Mouse (Mus musculus) MEL (cell line): ENCODE data around the gene Nipal4. TPM values are rescaled to one million over a fixed set of nuclear protein-coding genes. Genes with fewer than 3 reads are reported as not detected.

ENCODE experiments used
- DNase-seq: peaks from one replicate; pipeline ENCODE4 v3.0.0; 2011; ENCODE audit warnings: low read depth, low spot score
- H3K27ac ChIP-seq: 2 replicates; pipeline ENCODE4 v1.5.1; 2012; ENCODE audit warnings: low read depth, mild to moderate bottlenecking, control low read depth, low read length, moderate library complexity; ENCODE audit not compliant: control insufficient read depth
- H3K27me3 ChIP-seq, 2 experiments: fragments of 150-350 bp in 1 of 2; sonication (generic) in 1 of 2; 2 replicates each; pipeline ENCODE4 v1.6.1; 2012; ENCODE audit warnings: low read length in 2 of 2, mild to moderate bottlenecking in 2 of 2, improper control_type of control experiment in 1 of 2, moderate library complexity in 1 of 2; ENCODE audit not compliant: insufficient read depth in 2 of 2, control insufficient read depth in 1 of 2
- H3K36me3 ChIP-seq, 2 experiments: 2 replicates each; pipeline ENCODE4 v1.6.1; 2012 to 2014; ENCODE audit warnings: low read length in 2 of 2, improper control_type of control experiment in 1 of 2, inconsistent platforms in 1 of 2, mild to moderate bottlenecking in 1 of 2; ENCODE audit not compliant: insufficient read depth in 2 of 2, control insufficient read depth in 1 of 2
- H3K4me1 ChIP-seq, 2 experiments: fragments of 150-350 bp in 1 of 2; sonication (generic) in 1 of 2; 2 replicates each; pipeline ENCODE4 v1.6.1; 2012; ENCODE audit warnings: low read length in 2 of 2, improper control_type of control experiment in 1 of 2, mild to moderate bottlenecking in 1 of 2; ENCODE audit not compliant: insufficient read depth in 2 of 2, control insufficient read depth in 1 of 2
- H3K4me3 ChIP-seq, 2 experiments: fragments of 150-350 bp in 1 of 2; sonication (generic) in 1 of 2; 2 replicates each; pipeline ENCODE4 v1.5.1; 2012; ENCODE audit warnings: low read depth in 2 of 2, low read length in 2 of 2, mild to moderate bottlenecking in 2 of 2, moderate library complexity in 2 of 2, control low read depth in 1 of 2, improper control_type of control experiment in 1 of 2; ENCODE audit not compliant: control insufficient read depth in 1 of 2, insufficient read depth in 1 of 2
- H3K79me2 ChIP-seq: 2 replicates; pipeline ENCODE4 v1.6.1; 2012; ENCODE audit warnings: mild to moderate bottlenecking, low read length, moderate library complexity; ENCODE audit not compliant: control insufficient read depth, poor library complexity, insufficient read depth
- H3K9ac ChIP-seq: 2 replicates; pipeline ENCODE4 v1.6.1; 2012; ENCODE audit warnings: low read depth, mild to moderate bottlenecking, control low read depth, low read length, moderate library complexity; ENCODE audit not compliant: control insufficient read depth, poor library complexity, severe bottlenecking
- H3K9me3 ChIP-seq: fragments of 150-350 bp; sonication (generic); replicated peaks from 2 replicates; pipeline ENCODE4 v1.6.1; 2012; ENCODE audit warnings: mild to moderate bottlenecking, low read length, improper control_type of control experiment, moderate library complexity; ENCODE audit not compliant: insufficient read depth
- CHD1 ChIP-seq: IDR thresholded peaks from 2 replicates; pipeline ENCODE4 v1.6.1; 2012; ENCODE audit warnings: low read depth, mild to moderate bottlenecking, inconsistent platforms, low read length, improper control_type of control experiment
- E2F4 ChIP-seq: IDR thresholded peaks from 2 replicates; pipeline ENCODE4 v1.6.1; 2011; ENCODE audit warnings: low read depth, low read length, improper control_type of control experiment, borderline replicate concordance
- GATA1 ChIP-seq: IDR thresholded peaks from 2 replicates; pipeline ENCODE4 v1.6.1; 2011; ENCODE audit warnings: low read depth, low read length, improper control_type of control experiment
- HCFC1 ChIP-seq: IDR thresholded peaks from 2 replicates; pipeline ENCODE4 v1.6.1; 2012; ENCODE audit warnings: low read depth, mild to moderate bottlenecking, inconsistent platforms, low read length, improper control_type of control experiment, moderate library complexity
- JUND ChIP-seq: IDR thresholded peaks from 2 replicates; pipeline ENCODE4 v1.6.1; 2011; ENCODE audit warnings: low read depth, mild to moderate bottlenecking, improper control_type of control experiment, low read length
- MAFK ChIP-seq: IDR thresholded peaks from 2 replicates; pipeline ENCODE4 v1.6.1; 2011; ENCODE audit warnings: low read depth, mild to moderate bottlenecking, low read length, improper control_type of control experiment, borderline replicate concordance
- NELFE ChIP-seq: IDR thresholded peaks from 2 replicates; pipeline ENCODE4 v1.6.1; 2011; ENCODE audit warnings: low read depth, low read length, improper control_type of control experiment
- NRF1 ChIP-seq: IDR thresholded peaks from 2 replicates; pipeline ENCODE4 v1.6.1; 2014; ENCODE audit warnings: low read depth, mild to moderate bottlenecking, inconsistent platforms, low read length, improper control_type of control experiment, moderate library complexity; ENCODE audit not compliant: poor library complexity, insufficient read depth, severe bottlenecking
- POLR2A ChIP-seq, 2 experiments: IDR thresholded peaks; 2 replicates each; pipeline ENCODE4 v1.6.1; 2011 to 2012; ENCODE audit warnings: low read length in 2 of 2, mild to moderate bottlenecking in 2 of 2, control low read depth in 1 of 2, improper control_type of control experiment in 1 of 2, low read depth in 1 of 2, moderate library complexity in 1 of 2; ENCODE audit not compliant: control insufficient read depth in 1 of 2, insufficient read depth in 1 of 2, poor library complexity in 1 of 2
- POLR2AphosphoS2 ChIP-seq: IDR thresholded peaks from 2 replicates; pipeline ENCODE4 v1.6.1; 2011; ENCODE audit warnings: low read length, improper control_type of control experiment
- POLR2AphosphoS5 ChIP-seq: IDR thresholded peaks from 2 replicates; pipeline ENCODE4 v1.6.1; 2012; ENCODE audit warnings: low read depth, borderline replicate concordance, mild to moderate bottlenecking, inconsistent platforms, low read length, moderate library complexity, mixed read lengths
- RCOR1 ChIP-seq: IDR thresholded peaks from 2 replicates; pipeline ENCODE4 v1.6.1; 2012; ENCODE audit warnings: low read depth, mild to moderate bottlenecking, inconsistent platforms, low read length, improper control_type of control experiment
- TAL1 ChIP-seq: IDR thresholded peaks from 2 replicates; pipeline ENCODE4 v1.6.1; 2012; ENCODE audit warnings: mild to moderate bottlenecking, inconsistent platforms, low read length, moderate library complexity, mixed read lengths
- UBTF ChIP-seq: IDR thresholded peaks from 2 replicates; pipeline ENCODE4 v1.6.1; 2012; ENCODE audit warnings: low read depth, mild to moderate bottlenecking, inconsistent platforms, low read length, improper control_type of control experiment, moderate library complexity, borderline replicate concordance; ENCODE audit not compliant: insufficient read depth
- USF1 ChIP-seq: IDR thresholded peaks from 2 replicates; pipeline ENCODE4 v1.6.1; 2014; ENCODE audit warnings: low read depth, mild to moderate bottlenecking, inconsistent platforms, low read length, improper control_type of control experiment, moderate library complexity
- USF2 ChIP-seq, 2 experiments: IDR thresholded peaks; 2 replicates each; pipeline ENCODE4 v1.6.1; 2011 to 2012; ENCODE audit warnings: improper control_type of control experiment in 2 of 2, low read length in 2 of 2, borderline replicate concordance in 1 of 2, inconsistent platforms in 1 of 2, low read depth in 1 of 2, mild to moderate bottlenecking in 1 of 2; ENCODE audit not compliant: insufficient read depth in 1 of 2
- ZC3H11A ChIP-seq: IDR thresholded peaks from 2 replicates; pipeline ENCODE4 v1.6.1; 2012; ENCODE audit warnings: low read depth, mild to moderate bottlenecking, inconsistent platforms, low read length, improper control_type of control experiment
- ZNF384 ChIP-seq: IDR thresholded peaks from 2 replicates; pipeline ENCODE4 v1.6.1; 2012; ENCODE audit warnings: low read depth, mild to moderate bottlenecking, inconsistent platforms, low read length, improper control_type of control experiment
- polyA plus RNA-seq, 2 experiments: library from polyadenylated mRNA; stranded (reverse) in 1 of 2; unstranded in 1 of 2; fragments of >175 nt in 1 of 2; fragments of >200 nt in 1 of 2; gene quantifications; 2 replicates each; pipeline versions ENCODE4 v1.2.1 to v1.2.4; 2012; ENCODE audit warnings: low replicate concordance in 2 of 2, low read depth in 1 of 2; ENCODE audit not compliant: insufficient read length in 2 of 2, insufficient read depth in 1 of 2, missing spikeins in 1 of 2
- total RNA-seq: library from RNA; depleted of rRNA; stranded (reverse); fragments of 300-350 nt; gene quantifications from 2 replicates; pipeline ENCODE4 v1.2.3, GENCODE M21; 2012

Nipal4 gene
- total and polyA plus RNA-seq, 3 experiments = not detected

DNA sequence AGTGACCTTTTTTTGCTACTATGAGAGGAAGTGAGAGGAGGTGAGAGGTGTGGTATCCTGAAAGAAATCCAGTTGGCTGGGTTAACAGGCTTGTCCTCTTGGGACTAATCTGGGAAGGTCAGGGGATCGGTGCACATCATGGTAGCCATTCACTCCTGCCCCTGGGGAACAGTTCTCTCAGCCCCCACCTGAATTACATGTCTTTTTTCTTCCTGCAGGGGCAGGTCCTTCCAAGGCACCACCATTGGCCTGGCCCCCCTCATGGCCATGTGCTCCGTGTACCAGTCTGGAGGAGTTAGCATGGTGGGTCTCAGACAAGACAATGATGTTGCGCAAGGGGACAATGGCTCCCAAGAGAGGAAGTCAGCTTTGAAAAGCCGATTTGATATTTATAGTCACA lies 43.4 kb downstream of the Nipal4 start:
- Histone ChIP-seq H3K36me3 (peaks cover 0 to 2% of the 10 kb centered on the region in 2 experiments; a peak in 1 of 4 replicates), H3K4me1 (peaks cover 0 to 4% of the 10 kb centered on the region in 2 experiments; a peak in 2 of 4 replicates), H3K4me3 (no peak overlapping the region), H3K9me3 (no peaks in the 10 kb centered on the region), H3K27ac (no peak overlapping the region), H3K9ac (no peak overlapping the region), H3K79me2 (no peaks in the 10 kb centered on the region), H3K27me3 (peaks cover 8 to 16% of the 10 kb centered on the region in 2 experiments)
- no peak for TF ChIP-seq ZC3H11A
- no peak for TF ChIP-seq ZNF384
- TF ChIP-seq E2F4 = no peak
- TF ChIP-seq USF2 (IDR thresholded peaks at IDR 0.05; ENCODE audit: borderline replicate concordance in 1 of 2, insufficient read depth in 1 of 2, low read depth in 1 of 2, low read length in 2 of 2) = no peak
- no peak for TF ChIP-seq JUND
- DNase-seq = no peak

DNA sequence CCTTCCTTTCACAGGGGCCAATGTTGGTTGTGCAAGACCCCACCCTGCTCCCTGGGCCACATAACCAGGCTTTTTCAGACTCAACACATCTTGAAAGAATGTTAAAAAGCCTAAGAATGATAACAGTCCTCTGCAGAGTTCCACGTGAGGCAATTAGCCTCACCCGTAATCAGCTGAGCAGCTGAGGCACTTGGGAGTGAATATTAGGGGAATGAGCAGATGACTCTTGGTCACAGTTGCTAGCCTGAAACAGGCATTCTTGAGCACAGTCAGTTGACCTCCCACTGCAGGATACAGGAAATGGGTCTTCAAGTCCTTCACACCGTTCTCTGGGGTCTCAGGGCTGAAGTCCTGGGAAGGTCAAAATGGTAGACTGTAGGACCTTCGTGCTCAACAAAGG lies 44.6 kb downstream of the Nipal4 start:
- Histone ChIP-seq H3K36me3 (no peaks in the 10 kb centered on the region), H3K27me3 (peaks cover 9 to 17% of the 10 kb centered on the region in 2 experiments), H3K4me1 (no peaks in the 10 kb centered on the region), H3K79me2 (no peaks in the 10 kb centered on the region), H3K27ac (no peak overlapping the region), H3K9me3 (no peaks in the 10 kb centered on the region), H3K9ac (no peak overlapping the region), H3K4me3 (no peak overlapping the region)
- TF ChIP-seq HCFC1 (no peak), NELFE (no peak), NRF1 (no peak), GATA1 (no peak), CHD1 (no peak), MAFK (no peak), TAL1 (no peak), RCOR1 (no peak), JUND (no peak), POLR2AphosphoS5 (no peak), POLR2AphosphoS2 (no peak), UBTF (no peak), USF1 (no peak), POLR2A (IDR thresholded peaks at IDR 0.05; ENCODE audit: control insufficient read depth in 1 of 2, insufficient read depth in 1 of 2, low read depth in 1 of 2, low read length in 2 of 2, poor library complexity in 1 of 2) (no peak)
- no peak for DNase-seq
